Mouse (Mus musculus): ENCODE measurements around the gene Runx3. TPM values are rescaled to one million over a fixed set of nuclear protein-coding genes. Genes with fewer than 3 reads are reported as not detected.

Runx3 gene
- polyA plus RNA-seq, 1 experiment from 2014 or later, result 1.3 TPM

DNA sequence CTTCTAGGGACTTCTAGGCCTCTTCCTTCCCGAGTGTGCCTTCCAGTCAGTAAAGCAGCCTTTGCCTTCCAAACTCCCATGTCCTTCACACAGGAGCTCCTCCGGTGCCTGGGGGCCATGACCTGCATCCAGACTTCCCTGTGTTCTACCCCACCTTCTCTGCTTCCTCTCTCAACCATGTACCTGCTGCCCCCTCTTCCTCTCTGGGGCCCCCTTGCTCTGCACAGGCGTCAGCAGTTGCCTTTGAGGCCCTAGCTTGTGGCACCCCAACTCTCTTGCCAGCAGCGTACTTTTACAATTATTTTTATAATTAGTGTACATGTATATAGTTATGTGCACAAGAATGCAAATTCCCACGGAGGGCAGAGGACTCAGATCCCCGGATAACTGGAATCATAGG is 37.4 kb upstream of the Runx3 start:
- H3K9ac ChIP-seq (ENCODE audit: low read length), result no peak overlapping the region
- no peak overlapping the region for H3K4me2 ChIP-seq (ENCODE audit: low read depth, low read length)
- H3K27me3 ChIP-seq (ENCODE audit: control insufficient read depth, insufficient read depth, low read length), result no peaks in the 10 kb centered on the region
- 69% methylated on average over 6 of the region's 6 CpGs for WGBS
- no peaks in the 10 kb centered on the region for H3K4me1 ChIP-seq (ENCODE audit: control insufficient read depth, insufficient read depth, low read length)
- H3K27ac ChIP-seq (ENCODE audit: low read length), result no peak overlapping the region
- H3K9me3 ChIP-seq (replicated peaks; ENCODE audit: control insufficient read depth, low read length), result no peaks in the 10 kb centered on the region
- ATAC-seq (replicated peaks; ENCODE audit: extremely low read depth, insufficient read depth, low FRiP score), result no peak
- H3K36me3 ChIP-seq (ENCODE audit: control insufficient read depth, insufficient read depth), result no peaks in the 10 kb centered on the region
- no peak overlapping the region for H3K4me3 ChIP-seq (ENCODE audit: low read length)

DNA sequence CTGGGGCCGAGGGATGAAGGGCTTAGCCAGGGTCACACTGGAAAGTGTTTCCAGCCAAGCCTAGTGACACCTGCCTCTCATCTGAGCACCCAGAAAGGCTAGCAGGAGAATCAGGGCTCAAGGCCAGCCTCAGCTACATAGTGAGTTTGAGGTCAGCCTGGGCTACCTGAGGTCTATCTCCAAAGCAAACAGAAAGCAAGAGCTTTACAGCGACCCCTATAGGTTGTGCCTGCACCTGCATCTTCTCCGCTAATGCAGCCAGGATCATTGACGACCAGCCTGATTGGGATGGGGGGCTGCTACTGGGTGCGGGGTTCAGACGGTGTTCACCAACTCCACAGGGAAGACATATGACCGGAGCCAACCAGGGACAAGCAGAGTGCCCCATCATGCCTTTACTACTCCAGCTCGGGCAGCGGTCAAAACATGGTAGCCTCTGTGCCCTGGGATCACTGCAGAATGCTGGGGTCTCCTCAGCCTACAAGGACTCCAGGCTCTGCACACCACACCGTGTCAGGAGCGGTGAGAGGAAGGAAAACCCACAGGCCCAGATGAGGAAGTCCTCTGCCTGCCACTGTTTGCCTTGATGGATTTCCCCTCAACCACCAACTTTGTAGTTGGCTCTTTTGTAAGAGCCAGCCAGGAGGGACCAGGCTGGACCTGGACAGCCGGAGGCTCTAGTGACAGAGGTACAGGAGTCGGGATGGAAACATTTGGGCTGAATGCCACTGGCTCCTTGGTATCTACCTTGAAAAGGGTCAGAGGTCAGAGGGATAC is 35.2 kb upstream of the Runx3 start:
- no peak overlapping the region for H3K9ac ChIP-seq (ENCODE audit: low read length)
- no peaks in the 10 kb centered on the region for H3K27me3 ChIP-seq (ENCODE audit: control insufficient read depth, insufficient read depth, low read length)
- ATAC-seq (replicated peaks; ENCODE audit: extremely low read depth, insufficient read depth, low FRiP score), result no peak
- H3K9me3 ChIP-seq (replicated peaks; ENCODE audit: control insufficient read depth, low read length), result no peaks in the 10 kb centered on the region
- H3K36me3 ChIP-seq (ENCODE audit: control insufficient read depth, insufficient read depth), result no peaks in the 10 kb centered on the region
- H3K27ac ChIP-seq (ENCODE audit: low read length), result no peak overlapping the region
- no peak overlapping the region for H3K4me2 ChIP-seq (ENCODE audit: low read depth, low read length)
- H3K4me1 ChIP-seq (ENCODE audit: control insufficient read depth, insufficient read depth, low read length), result no peaks in the 10 kb centered on the region
- WGBS, result 67% methylated on average over 13 of the region's 13 CpGs
- no peak overlapping the region for H3K4me3 ChIP-seq (ENCODE audit: low read length)

DNA sequence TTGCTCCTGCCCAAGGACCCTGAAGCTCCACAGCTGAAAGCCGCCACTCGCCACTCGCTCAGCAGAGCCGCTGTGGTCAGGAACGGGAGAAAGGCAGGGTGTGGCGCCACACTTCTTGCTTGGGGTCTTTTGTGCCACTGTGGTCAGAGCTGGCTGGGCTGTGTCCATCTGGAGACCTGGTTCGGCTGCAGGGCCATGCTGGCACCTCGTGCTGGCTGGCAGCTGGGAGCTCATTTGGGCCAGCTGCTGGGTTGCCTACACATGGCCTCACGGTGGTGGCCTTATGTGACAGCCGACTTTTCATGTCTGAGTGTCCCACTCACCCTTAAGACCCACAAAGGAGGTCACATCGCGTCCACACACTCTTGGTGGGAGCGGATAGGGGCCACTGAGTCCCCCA is 29.8 kb upstream of the Runx3 start:
- Histone ChIP-seq H3K36me3 (ENCODE audit: control insufficient read depth, insufficient read depth) (no peaks in the 10 kb centered on the region), H3K4me1 (ENCODE audit: control insufficient read depth, insufficient read depth, low read length) (no peaks in the 10 kb centered on the region), H3K9ac (ENCODE audit: low read length) (no peak overlapping the region), H3K27me3 (ENCODE audit: control insufficient read depth, insufficient read depth, low read length) (no peaks in the 10 kb centered on the region), H3K4me3 (ENCODE audit: low read length) (no peak overlapping the region), H3K4me2 (ENCODE audit: low read depth, low read length) (no peak overlapping the region), H3K27ac (ENCODE audit: low read length) (no peak overlapping the region), H3K9me3 (replicated peaks; ENCODE audit: control insufficient read depth, low read length) (no peaks in the 10 kb centered on the region)
- ATAC-seq (replicated peaks; ENCODE audit: extremely low read depth, insufficient read depth, low FRiP score), result no peak
- 73% methylated on average over 13 of the region's 13 CpGs for WGBS

DNA sequence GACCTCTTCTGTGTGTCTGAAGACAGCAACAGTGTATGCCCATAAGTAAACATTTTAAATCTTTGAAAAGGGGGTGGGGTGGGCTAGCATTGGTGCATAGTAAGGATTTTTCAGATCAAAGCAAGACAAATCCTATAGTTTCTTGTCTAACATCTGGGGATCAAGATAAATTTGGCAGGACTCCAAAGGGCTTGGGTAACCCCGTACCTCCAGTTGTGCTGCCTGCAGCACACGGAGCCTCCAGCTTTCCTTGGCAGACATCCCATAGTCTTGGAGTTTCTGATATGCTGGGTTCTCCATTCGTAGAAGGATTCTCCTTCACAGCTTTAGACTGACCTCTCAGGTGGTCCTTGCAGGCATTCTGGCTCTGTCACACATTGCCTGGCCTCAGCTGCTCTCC is 27.6 kb upstream of the Runx3 start:
- H3K4me2 ChIP-seq (ENCODE audit: low read depth, low read length), result no peak overlapping the region
- 32% methylated on average over 3 of the region's 3 CpGs for WGBS
- H3K27ac ChIP-seq (ENCODE audit: low read length), result no peak overlapping the region
- no peak for ATAC-seq (replicated peaks; ENCODE audit: extremely low read depth, insufficient read depth, low FRiP score)
- no peaks in the 10 kb centered on the region for H3K4me1 ChIP-seq (ENCODE audit: control insufficient read depth, insufficient read depth, low read length)
- no peak overlapping the region for H3K4me3 ChIP-seq (ENCODE audit: low read length)
- H3K9ac ChIP-seq (ENCODE audit: low read length), result no peak overlapping the region
- no peaks in the 10 kb centered on the region for H3K36me3 ChIP-seq (ENCODE audit: control insufficient read depth, insufficient read depth)
- H3K27me3 ChIP-seq (ENCODE audit: control insufficient read depth, insufficient read depth, low read length), result no peaks in the 10 kb centered on the region
- H3K9me3 ChIP-seq (replicated peaks; ENCODE audit: control insufficient read depth, low read length), result no peaks in the 10 kb centered on the region

DNA sequence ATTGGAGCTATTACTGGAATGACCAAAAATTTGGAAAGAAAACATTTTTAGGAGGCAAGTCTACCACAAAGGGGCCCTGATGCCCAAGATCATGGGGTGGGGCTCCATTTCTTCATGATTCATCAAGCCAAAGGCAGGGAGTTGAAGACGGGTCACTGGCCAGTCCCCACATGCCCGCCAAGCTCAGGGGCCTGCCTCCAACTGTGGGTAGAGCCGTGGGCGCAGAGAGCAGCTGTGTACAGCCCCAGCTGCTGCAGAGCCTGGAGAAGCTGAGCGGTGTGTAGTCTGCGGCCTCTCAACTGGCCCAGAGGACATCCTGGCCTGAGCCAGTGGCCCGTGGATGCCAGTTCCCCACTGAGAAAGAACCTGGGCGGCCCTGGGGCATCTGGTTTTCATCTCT is 24.8 kb upstream of the Runx3 start:
- 66% methylated on average over 8 of the region's 8 CpGs for WGBS
- ATAC-seq (replicated peaks; ENCODE audit: extremely low read depth, insufficient read depth, low FRiP score), result no peak
- no peak overlapping the region for H3K4me2 ChIP-seq (ENCODE audit: low read depth, low read length)
- H3K9ac ChIP-seq (ENCODE audit: low read length), result no peak overlapping the region
- peaks cover 4% of the 10 kb centered on the region; the same call in 1 of the 2 replicates for H3K27me3 ChIP-seq (ENCODE audit: control insufficient read depth, insufficient read depth, low read length)
- no peaks in the 10 kb centered on the region for H3K36me3 ChIP-seq (ENCODE audit: control insufficient read depth, insufficient read depth)
- no peaks in the 10 kb centered on the region for H3K4me1 ChIP-seq (ENCODE audit: control insufficient read depth, insufficient read depth, low read length)
- H3K9me3 ChIP-seq (replicated peaks; ENCODE audit: control insufficient read depth, low read length), result no peaks in the 10 kb centered on the region
- no peak overlapping the region for H3K4me3 ChIP-seq (ENCODE audit: low read length)
- H3K27ac ChIP-seq (ENCODE audit: low read length), result no peak overlapping the region

DNA sequence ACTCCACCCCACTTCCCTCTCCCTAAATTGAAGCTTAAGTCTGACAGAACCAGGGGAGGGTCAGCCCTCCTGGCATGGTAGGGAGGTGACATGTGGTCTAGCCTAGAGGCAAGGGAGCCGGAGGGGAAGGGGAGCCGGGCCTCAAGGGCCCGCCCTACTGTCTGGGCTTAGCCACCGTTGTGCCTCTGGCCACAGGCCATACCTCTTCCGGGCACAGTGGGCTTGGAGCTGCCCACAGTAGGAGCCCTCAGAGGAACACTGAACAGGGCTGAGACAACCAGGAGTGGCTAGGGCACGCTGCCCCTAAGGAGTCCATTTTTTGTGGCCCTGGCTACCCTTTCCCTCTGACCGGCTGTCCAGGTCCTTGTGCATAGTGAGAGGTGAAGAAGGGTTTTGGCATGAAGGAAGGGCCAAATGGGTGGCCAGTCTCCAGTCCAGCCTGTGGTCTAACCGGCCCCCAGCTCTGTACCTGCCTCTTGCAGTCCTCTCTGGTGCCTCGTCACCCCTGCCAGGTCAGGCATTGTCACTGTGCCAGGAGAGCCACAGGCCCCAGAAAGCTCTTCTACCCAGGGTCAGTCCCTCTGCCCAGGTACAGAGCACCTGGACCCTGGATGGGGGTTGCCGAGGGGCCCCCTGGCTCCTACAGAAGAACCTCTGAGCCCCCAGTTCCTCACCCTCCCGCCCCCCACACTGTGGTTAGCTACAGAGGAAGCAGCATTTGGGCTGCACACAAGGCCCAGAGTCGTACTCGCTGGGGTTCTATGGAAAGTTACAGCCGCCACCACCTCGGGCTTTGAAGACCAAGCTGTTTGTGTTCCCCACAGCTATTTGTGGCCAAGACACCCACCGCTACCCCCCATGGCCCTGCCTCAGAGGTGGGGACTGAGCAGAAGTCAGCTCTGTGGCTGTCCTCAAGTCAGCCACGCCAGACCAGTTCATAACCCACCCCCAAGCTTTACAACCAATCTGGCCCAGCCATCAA is 22.3 kb upstream of the Runx3 start:
- Histone ChIP-seq H3K4me2 (ENCODE audit: low read depth, low read length) (no peak overlapping the region), H3K27ac (ENCODE audit: low read length) (no peak overlapping the region), H3K4me1 (ENCODE audit: control insufficient read depth, insufficient read depth, low read length) (no peaks in the 10 kb centered on the region), H3K9ac (ENCODE audit: low read length) (no peak overlapping the region), H3K27me3 (ENCODE audit: control insufficient read depth, insufficient read depth, low read length) (peaks cover 13% of the 10 kb centered on the region; the same call in 1 of the 2 replicates), H3K36me3 (ENCODE audit: control insufficient read depth, insufficient read depth) (no peaks in the 10 kb centered on the region), H3K9me3 (replicated peaks; ENCODE audit: control insufficient read depth, low read length) (no peaks in the 10 kb centered on the region), H3K4me3 (ENCODE audit: low read length) (no peak overlapping the region)
- WGBS, result 84% methylated on average over 17 of the region's 17 CpGs
- no peak for ATAC-seq (replicated peaks; ENCODE audit: extremely low read depth, insufficient read depth, low FRiP score)

DNA sequence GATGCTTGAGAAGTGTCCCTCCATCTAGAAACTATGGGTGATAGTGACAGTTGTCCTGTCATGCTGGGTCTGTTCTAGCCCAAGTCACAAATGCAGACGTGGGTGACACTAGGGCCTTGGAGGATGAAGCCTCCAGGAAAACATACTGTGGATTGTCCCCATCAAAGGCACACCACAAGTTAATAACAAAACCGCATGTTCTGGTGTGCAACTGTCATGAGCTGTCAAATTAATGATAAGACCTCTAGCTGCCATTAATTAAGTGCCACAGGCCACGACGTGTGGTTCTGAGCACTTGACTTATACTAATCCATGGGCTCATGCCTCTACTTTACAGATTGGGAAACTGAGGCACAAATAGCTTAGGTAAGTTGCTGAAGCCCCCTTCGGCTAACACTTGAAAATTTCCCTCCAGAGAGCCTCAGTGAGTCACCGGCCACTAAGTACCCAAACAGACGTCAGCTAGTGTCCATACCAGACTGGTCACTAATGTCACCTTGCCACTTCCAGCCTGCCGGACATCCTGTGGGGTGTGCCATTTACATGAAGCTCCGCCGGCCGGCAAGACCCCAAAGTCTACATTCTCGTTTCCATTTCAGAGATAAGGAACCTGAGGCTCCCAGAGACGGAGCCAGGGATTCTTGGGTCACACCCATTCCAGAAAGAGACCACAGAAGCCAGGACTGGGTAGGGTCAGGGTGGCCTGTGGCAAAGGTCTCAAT is 18.3 kb upstream of the Runx3 start:
- Histone ChIP-seq H3K9me3 (replicated peaks; ENCODE audit: control insufficient read depth, low read length) (no peaks in the 10 kb centered on the region), H3K4me1 (ENCODE audit: control insufficient read depth, insufficient read depth, low read length) (no peaks in the 10 kb centered on the region), H3K4me2 (ENCODE audit: low read depth, low read length) (no peak overlapping the region), H3K27ac (ENCODE audit: low read length) (no peak overlapping the region), H3K4me3 (ENCODE audit: low read length) (no peak overlapping the region), H3K9ac (ENCODE audit: low read length) (no peak overlapping the region), H3K36me3 (ENCODE audit: control insufficient read depth, insufficient read depth) (no peaks in the 10 kb centered on the region), H3K27me3 (ENCODE audit: control insufficient read depth, insufficient read depth, low read length) (peaks cover 24% of the 10 kb centered on the region; the same call in 1 of the 2 replicates)
- 48% methylated on average over 13 of the region's 13 CpGs for WGBS
- no peak for ATAC-seq (replicated peaks; ENCODE audit: extremely low read depth, insufficient read depth, low FRiP score)

DNA sequence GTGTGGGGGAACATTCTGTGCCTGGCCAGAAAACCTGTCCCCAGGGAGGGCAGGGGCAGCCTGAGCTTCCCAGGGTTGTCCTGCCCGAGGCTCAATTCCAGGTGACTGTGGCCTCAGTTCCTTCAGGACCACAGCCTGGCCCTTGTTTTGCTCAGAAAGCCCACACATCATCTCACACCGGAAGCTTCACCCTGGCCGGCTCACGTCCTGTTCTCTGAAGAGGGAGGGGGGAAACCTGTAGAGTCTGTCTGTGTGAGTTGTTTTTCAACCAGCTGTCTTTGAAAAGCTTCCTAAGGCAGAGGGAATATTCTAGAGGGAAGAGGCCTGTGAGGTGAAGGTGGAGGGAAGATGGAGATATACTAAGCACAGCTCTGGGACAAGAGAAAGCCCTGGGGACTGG is 17.7 kb upstream of the Runx3 start:
- H3K27me3 ChIP-seq (ENCODE audit: control insufficient read depth, insufficient read depth, low read length), result peaks cover 24% of the 10 kb centered on the region; the same call in 1 of the 2 replicates
- WGBS, result 15% methylated on average over 4 of the region's 4 CpGs

More for the DNA sequence above, 17.7 kb upstream of the Runx3 start:
- Histone ChIP-seq H3K4me2 (ENCODE audit: low read depth, low read length) (no peak overlapping the region), H3K9me3 (replicated peaks; ENCODE audit: control insufficient read depth, low read length) (no peaks in the 10 kb centered on the region), H3K36me3 (ENCODE audit: control insufficient read depth, insufficient read depth) (no peaks in the 10 kb centered on the region), H3K4me1 (ENCODE audit: control insufficient read depth, insufficient read depth, low read length) (no peaks in the 10 kb centered on the region), H3K9ac (ENCODE audit: low read length) (no peak overlapping the region), H3K27ac (ENCODE audit: low read length) (no peak overlapping the region), H3K4me3 (ENCODE audit: low read length) (no peak overlapping the region)
- no peak for ATAC-seq (replicated peaks; ENCODE audit: extremely low read depth, insufficient read depth, low FRiP score)
